Mouse (Mus musculus): Measurements from ENCODE around the gene Meis1.

DNA sequence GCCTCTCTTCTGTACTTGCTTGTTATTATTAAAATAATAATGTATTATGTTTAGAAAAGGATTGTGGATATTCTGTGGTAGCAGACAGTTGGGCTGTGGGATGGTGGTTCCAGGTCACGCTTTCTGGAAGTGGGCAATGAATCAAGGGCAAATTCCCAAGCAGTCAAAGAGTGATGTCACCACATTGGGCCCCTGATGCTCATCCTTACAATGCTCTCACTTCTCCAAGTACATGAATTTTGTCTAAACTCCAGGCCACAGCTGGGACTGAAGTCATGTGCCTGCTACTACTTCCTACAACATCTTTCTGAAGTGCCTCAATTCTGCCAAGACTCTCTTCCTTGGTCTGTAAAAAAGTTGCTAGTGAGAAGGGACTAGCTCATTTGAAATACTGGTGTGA, 59.3 kb downstream of the Meis1 start:
- no peak for TF ChIP-seq CTCF (IDR thresholded peaks at IDR 0.05; ENCODE audit: low read depth, low read length)
- no peak for TF ChIP-seq TAL1 (conservative IDR thresholded peaks at IDR 0.05; ENCODE audit: low read depth, low read length)
